Mouse (Mus musculus) c-Kit-positive CD71-positive TER-119-positive erythroid progenitor cells, embryonic 14.5 days (primary cell): Measurements from ENCODE around the gene Kcnc1.

Source experiments
- DNase-seq: peaks from one replicate; pipeline ENCODE4 v3.0.0-alpha.2; 2013; ENCODE audit warnings: low spot score

The Kcnc1 gene

DNA sequence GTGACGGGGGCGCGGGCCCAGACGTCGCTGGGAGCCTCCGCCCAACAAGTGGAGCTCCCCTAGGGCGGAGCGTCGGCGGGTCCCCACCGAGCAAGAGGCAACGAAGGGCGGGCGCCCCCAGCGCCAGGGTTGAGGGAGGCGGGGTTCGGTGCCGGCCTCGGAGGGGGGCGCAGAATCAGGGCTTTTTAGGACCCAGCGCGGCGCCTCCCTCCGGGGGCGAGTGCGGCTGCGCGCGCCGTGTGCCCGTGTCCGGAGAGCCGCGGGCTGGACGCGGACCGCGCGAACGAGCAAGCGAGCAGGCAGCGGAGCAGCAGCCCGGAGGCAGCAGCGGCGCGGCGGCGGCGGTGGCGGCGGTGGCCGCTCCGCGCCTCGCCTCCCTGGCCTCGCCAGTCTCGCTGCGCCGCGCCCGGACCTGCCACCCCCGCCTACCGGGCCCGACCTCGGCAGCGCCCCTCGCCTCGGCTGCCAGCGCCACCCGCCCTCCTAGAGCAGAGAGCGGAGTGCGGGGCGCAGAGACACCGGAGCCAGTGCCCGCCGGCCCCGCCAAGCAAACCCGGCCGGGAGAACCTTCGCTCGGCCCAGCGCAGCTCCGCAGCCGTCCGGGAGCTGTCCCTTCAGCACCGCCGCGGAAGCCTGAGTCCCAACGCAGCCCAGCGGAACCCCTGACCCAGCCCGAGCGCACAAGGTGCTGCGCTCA, at the start of gene Kcnc1:
Gene Kcnc1 (plus strand): TSS at position 267 of the 697 bp plus-strand sequence.
- DNase-seq: peak; percentile 14

DNA sequence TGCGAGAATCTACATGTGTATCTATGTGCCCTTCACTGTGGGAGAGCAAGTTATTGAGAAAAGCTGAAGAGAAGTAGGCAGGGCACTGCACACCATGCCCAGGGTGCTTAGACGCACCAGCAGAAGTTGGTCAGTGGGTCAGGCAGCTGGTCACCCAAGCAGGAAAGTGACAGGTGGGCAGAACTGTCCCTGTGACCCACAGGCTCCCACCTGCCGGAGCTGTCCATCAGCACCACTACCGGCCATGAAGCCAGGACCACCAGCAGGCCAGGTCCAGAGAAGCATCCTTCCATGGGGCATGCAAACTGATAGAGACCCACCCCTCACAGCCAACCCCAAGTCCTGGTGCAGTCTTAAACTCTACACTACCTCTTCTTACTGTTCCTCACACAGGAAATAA, 48.6 kb upstream of the Kcnc1 start:
- no peak for DNase-seq

DNA sequence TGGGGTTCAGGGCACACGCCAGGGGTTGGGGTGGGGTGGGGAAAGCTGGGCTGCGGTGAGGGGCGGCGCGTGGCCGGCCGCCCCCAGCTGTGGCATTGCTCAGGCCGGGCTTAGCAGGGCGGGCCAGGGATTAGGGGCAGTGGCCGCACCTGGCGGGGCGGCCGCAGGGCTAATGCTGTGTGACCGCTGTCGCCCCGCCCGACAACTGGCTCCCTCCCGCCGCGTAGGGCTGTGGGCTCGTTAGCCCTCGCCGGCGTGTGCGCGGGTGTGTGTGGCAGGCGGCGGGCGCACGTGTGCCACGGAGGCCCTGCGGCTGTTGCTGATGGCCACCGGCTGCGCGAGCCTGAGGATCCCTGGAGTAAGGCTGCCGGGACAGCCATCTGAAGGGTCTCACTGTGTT, 47.5 kb upstream of the Kcnc1 start:
- no peak for DNase-seq

DNA sequence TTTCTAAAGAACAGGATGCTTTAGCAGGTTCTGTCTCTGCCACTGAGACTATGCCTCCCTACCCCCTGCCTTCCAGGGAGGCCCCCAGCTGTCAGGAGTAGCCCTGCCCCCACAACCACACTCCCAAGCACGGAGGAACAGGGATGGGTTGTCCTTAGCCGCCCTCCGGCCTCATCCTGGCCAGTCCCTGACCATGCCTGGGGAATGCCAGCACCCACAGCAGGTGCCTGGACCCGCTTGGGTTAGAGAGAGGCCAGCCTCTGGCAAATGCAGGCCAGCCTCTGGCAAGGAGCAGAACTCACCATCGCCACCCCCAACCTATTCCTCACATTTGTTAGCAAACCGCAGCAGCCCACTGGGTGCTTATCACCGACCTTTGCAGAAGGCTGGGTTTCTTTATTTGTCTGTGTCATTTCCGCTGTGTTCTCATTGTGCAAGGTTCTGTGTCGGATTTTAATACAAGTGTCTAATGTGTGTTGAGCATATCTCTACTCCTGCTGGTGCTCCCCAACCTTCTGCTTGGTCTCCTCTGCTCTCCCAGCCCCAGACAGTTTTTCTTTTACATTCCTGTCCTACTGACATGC, 46.1 kb upstream of the Kcnc1 start:
- DNase-seq: no peak

DNA sequence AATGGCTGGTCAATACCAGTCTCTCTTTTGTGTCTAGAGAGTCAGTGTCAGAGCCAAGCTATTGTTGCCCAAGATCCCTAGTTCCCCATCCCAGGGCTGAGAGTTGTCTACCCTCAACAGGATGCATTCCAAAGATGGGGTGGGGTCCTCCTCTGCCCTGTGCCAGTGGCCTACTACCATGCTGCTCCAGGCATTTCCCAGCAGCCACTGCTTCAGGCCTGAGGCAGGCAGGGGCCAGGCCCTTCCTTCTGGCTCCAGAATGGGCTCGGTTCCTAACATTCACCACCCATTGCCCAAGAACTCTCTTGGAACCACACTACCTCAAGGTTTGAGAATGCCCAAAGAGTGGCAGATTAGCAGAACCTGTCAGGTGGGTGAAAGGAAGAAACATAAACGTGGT, 43.5 kb upstream of the Kcnc1 start:
- DNase-seq: no peak

DNA sequence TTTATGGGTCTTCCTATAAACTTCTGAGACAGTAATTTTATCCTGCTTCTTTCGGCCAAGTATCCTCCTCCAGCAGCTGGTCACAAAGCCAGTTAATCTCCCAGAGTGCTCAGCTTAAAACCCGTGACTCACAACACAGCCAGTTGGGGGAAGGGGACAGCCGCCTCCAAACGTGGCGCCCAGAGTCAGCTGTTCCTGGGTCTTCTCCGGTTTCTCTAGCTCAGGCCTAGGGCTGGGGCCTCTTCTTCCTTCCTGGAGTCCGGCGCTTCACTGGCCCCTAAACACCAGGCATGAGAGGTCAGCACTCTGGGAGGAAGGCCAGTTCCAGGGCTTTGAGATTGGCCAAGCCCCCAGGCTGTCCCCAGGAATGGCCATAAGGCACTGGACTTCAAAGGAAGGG, 43.1 kb upstream of the Kcnc1 start:
- no peak for DNase-seq

DNA sequence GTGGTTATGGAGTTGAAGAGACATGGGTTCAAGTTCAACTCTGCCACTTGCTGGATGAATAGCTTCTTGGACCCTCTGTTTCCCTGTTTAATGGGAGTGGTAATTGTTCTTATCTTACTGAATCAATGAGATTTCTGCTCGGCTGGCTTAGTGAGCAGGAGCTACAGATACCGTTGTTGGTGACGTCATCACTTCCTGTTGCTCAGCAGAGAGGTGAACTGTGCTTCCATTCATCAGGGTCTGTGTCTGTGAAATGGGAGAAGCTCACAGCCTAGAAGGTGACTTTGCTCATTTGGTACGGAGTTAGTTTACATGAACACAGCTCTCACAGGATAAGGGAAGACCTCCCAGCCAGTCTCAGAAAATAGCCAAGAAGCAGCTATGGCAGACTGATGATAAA, 42.4 kb upstream of the Kcnc1 start:
- DNase-seq: no peak

DNA sequence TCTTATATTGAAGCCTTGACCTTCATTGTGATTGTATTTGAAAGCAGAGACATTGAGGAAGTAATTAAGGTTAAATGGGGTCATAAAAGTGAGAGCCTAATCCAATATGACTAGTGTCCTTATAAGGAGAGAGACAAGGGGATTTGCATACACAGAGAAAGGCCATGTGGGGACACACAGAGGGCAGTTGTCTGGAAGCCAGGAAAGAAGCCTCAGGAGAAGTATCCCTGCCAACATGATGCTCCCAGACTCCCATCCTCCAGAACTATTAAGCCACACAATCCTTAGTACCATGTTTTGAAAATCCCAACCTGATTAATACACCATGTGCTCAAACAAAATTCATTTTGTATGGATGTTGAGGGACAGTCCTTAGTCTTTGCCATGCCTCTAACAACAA, 34.5 kb upstream of the Kcnc1 start:
- no peak for DNase-seq

DNA sequence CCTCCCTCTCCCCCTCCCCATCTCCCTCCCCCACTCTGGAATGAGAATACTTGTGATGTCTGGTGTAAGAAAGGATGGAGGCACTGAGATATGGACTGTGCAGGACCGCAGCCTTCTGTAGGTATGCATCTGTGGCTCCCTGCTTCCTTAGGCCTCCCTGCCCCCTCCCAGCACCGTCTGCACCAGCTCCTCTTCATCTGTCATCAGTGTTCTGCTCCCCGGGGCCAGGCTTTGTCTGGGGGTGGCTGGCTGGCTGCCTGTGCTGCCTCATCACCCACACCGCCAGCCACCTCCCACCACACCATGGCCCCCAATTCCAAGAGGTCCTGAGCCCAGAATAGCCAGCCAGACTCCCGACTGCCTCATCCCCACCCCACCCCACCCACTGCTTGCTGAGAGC, 32.1 kb upstream of the Kcnc1 start:
- no peak for DNase-seq

DNA sequence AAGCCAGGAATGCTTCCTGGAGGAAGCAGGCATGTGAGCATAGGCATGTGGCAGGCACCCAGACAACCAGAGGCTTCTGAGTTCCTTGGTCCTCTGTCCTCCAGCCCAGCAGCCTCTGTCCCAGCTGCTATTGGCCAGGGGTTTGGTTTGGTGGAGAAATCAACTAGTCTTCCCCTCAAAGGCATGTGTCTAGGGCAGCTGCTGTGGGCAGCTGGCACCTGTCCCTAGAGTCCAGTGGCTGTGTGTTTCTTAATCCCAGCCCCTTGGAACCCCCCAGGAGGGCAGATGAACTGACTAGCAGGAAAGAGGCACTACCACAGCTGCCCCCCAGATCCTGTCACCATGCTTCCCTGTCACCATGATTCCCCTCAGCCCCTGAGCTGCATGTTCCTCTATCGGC, 30.5 kb upstream of the Kcnc1 start:
- DNase-seq: no peak

DNA sequence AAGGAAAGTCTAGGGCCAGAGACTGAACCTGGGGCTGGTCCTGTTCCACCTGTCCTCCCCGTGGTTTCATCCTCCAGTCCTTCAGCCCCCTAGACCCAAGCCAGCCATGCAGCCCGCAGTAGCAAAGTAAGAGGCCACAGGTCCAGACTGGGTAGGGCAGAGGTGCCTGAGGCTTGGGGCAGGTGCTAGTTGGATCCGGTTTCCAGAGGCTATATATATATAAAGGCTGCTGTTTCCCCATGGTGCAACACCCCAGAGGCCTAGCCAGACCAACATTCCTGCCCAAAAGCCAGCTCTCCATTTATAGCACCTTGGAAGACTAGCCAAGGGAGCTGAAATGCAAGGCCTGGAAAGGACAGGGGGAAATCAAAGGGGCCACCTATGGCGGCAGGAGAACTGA, 25.2 kb upstream of the Kcnc1 start:
- no peak for DNase-seq

DNA sequence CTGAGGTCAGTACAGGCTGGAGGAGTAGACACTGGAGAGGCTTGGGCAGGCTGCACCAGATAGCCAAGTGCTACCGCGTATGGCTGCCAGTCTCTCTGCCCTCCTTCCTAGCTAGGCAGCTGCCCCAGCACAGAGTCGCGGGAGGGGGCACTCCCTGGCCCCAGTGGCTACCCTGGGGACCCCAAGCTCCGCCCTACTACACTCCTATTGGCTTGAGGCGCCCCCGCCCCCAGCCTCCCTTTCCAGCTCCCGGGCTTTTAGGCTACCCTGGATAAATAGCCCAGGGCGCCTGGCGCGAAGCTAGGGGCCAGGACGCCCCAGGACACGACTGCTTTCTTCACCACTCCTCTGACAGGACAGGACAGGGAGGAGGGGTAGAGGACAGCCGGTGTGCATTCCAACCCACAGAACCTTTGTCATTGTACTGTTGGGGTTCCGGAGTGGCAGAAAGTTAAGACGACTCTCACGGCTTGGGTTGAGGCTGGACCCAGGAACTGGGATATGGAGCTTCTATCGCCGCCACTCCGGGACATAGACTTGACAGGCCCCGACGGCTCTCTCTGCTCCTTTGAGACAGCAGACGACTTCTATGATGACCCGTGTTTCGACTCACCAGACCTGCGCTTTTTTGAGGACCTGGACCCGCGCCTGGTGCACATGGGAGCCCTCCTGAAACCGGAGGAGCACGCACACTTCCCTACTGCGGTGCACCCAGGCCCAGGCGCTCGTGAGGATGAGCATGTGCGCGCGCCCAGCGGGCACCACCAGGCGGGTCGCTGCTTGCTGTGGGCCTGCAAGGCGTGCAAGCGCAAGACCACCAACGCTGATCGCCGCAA, 19.9 kb upstream of the Kcnc1 start, which contains the start of gene Myod1:
Gene Myod1 (plus strand): TSS at position 303 of the 836 bp plus-strand sequence.
- no peak for DNase-seq

DNA sequence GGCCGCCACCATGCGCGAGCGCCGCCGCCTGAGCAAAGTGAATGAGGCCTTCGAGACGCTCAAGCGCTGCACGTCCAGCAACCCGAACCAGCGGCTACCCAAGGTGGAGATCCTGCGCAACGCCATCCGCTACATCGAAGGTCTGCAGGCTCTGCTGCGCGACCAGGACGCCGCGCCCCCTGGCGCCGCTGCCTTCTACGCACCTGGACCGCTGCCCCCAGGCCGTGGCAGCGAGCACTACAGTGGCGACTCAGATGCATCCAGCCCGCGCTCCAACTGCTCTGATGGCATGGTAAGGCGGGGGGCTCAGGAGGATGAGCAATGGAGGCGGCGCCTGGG, 19.3 kb upstream of the Kcnc1 start:
- no peak for DNase-seq

DNA sequence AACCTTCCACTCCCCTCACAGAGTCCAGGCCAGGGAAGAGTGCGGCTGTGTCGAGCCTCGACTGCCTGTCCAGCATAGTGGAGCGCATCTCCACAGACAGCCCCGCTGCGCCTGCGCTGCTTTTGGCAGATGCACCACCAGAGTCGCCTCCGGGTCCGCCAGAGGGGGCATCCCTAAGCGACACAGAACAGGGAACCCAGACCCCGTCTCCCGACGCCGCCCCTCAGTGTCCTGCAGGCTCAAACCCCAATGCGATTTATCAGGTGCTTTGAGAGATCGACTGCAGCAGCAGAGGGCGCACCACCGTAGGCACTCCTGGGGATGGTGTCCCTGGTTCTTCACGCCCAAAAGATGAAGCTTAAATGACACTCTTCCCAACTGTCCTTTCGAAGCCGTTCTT, 18.2 kb upstream of the Kcnc1 start:
- DNase-seq: no peak

DNA sequence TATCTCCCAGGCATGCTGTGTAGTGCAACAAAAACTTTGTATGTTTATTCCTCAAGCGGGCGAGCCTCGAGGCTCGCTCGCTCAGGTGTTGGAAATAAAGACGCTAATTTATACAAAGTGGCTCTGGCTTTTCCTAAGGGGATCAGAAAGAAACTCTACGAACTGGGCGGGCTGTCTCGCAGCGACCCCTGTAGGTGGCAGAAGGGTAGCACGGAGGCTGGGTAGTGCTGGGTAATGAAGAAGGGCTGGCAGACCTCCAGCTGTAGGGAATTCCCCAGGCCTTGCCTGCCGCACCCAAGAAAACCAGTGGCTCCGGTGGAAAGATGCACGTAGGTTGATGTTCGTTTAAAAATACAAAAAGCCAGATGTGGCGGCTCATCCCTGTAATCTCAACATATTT, 17.3 kb upstream of the Kcnc1 start:
- no peak for DNase-seq

DNA sequence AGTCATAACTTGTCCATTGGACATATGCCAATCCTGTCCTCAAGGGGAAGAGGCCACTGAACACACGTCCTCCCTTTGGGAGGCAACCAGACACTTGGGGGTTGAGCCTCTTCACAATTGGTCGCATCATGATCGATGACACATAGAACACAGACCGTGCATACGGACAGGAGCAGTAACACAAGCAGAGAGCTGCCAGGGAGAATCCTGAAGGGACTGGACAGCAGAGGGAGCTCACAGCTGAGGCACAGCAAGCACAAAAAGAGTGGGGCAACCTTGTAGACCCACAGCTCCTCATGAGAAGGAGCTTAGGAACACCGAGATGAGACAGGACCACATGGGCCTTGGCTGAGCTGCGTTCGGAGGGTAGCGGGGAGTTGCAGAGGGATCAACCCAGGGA, 15.7 kb upstream of the Kcnc1 start:
- DNase-seq: no peak

DNA sequence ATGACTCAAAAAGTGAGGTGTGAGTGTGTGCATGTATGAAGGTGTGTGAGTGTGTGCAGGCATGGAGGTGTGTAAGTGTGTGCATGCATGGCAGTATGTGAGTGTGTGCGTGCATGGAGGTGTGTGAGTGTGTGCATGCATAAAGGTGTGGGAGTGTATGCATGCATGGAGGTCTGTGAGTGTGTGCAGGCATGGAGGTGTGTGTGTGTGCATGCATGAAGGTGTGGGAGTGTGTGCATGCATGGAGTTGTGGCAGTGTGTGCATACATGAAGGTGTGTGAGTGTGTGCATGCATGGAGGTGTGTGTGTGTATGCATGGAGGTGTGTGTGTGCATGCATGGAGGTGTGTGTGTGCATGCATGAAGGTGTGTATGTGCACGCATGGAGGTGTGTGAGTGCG, 8.9 kb upstream of the Kcnc1 start:
- no peak for DNase-seq

DNA sequence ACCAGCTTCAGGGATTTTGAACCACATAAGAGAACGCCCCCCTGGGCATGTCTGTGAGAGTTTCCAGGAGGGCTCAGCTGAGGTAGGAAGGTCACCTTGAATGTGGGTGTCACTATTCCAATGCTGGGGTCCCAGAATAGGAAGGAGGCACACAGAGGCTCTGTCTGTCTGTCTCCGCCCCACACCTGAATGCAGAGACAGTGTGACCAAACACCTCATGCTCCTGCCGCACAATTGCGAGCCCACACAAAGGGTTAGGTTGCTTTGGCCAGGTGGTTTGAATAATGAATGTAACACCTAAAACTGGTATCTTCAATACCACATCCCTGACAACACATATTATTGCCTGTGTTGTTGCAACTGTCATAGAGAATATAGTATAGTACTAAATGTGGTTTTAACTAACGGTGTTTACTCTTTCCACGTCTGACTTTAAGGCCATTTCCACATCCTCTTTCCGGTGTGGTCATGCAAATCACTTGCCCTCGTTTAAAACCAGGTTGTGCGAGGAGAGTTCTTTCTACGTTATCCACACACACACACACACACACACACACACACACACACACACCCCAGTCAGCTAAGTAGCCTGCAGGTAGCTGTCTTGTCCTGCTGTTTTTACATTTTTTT, 6.7 kb upstream of the Kcnc1 start:
- no peak for DNase-seq

DNA sequence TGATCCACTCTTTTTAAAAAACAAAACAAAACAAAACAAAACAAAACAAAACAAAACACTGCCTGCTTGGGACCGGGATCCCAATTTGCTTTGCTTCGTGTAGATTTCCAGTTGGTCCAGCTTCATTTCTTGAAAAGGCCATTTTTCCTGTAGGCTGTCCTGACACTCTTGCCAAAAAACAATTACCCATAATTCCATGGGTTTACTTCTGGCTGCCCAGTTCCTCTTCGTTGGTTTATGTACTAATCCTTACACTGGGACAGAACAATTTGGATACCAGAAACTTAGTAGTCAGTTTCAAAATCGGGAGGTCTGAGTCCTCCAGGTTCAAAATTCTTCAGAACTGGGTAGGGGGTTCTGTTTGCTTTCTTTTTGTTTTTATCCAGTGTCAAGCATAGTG, 6.1 kb upstream of the Kcnc1 start:
- DNase-seq: no peak

DNA sequence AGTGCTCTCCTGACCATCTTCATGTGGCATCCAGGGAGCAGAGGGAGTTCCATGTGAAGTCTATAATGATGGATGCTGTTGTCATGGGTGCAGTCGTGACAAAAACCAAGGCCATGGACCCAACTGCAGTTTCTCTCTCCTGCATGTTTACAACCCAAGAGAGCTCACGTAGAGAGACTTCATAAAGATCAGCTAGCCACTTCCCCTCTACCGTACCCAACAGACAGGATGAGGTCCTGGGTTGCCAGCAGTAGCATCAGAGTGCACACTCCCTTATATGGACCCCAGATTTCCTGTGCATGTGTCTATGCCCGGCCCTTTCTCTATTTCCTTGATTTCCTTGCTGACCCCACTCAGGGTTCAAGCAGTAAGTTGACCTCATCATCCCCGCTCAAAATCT, 4.6 kb upstream of the Kcnc1 start:
- DNase-seq: no peak

DNA sequence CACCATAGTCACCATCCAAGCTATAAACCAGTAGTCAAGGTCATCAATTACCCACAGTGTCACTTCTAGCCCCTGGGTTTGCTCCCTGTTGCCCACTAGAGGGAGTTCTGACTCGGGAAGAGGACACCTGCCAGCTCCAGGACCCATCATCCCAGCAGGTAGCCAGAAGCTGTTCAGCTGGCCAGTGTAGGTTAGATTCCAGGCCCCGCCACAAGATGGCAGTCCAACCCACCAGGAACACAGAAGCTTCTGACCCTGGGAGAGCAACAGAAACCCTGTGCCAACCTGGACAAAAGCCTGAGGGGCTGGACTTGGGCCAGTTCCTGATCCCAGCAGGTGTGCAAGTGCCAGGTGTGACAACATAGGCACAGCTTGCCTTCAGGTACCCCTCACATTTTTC, 3.2 kb upstream of the Kcnc1 start:
- peak; percentile 23 for DNase-seq

DNA sequence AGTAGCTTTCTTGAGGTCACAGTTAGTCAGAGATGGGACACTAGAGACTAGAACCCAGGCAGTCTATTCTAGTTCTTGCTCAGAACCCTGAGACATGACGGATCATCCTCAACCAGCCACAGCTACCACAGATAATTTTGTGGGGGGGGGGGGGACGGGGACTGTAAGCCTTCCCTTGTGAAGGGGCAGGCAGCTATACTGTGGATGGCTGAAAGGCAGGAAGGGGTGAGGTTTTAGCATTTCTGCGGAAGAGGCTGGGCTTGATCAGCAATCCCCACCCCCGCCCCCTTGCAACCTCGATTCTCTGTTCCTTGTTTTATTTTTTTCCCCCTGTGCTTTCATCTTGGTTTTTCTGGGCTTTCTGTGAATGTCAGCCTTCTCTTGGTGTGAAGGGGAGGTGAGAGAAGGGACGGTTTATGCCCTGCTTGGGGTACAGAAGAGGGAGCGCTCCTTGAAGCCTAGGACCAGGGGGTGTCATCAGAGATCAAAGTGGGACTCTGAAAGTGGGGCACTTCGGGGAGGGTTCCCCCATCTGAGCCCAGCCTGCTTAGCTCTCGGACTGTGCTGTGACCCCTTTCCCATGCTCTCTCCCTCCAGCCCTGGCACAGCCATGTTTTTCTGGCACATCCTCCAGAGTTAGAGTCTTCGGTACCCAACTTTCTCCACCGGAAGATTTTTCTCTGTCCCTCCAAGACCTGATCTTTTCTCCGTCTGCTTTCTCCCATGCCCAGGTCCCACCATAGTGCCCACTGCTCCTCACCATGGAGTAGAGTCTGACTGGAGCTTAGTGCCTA, 2.4 kb upstream of the Kcnc1 start:
- DNase-seq: no peak
